8 mouse cellular contexts compared by ENCODE assay signal in genomic region chr7:96817030-96817674, GRCm38 (mm10).
DNase-seq lines count a peak whose midpoint lies in the region; ATAC-seq and TF ChIP-seq lines count a peak whose summit lies in the region.

No protein-coding gene starts in this region.

- 0 out of 2 replicates have a peak, but pooled peaks have one; percentile 44 for ATAC-seq in intestine, embryonic 14.5 days (replicated peaks; ENCODE audit: low FRiP score, low TSS enrichment, low read depth)
- ATAC-seq in intestine, postnatal 0 days = no peak

- 9% methylated on average over 6 of the region's 6 CpGs for WGBS in intestine, embryonic 14.5 days
- 33% methylated on average over 6 of the region's 6 CpGs for WGBS in intestine, postnatal 0 days

- H3ac ChIP-seq in C2C12 (ENCODE audit: control insufficient read depth, insufficient read length, low read depth) = no peak overlapping the region

- no peak for DNase-seq in intestine, embryonic 14.5 days (ENCODE audit: low spot score)
- DNase-seq in brain, embryonic 14.5 days (ENCODE audit: low read depth) = peak; percentile 65
- DNase-seq in heart, postnatal 4 days = peak; percentile 36
- peak; percentile 19 for DNase-seq in right cerebral cortex, postnatal 4 days
- DNase-seq in retina, postnatal 1 day = no peak
- DNase-seq in thymus, postnatal 10 days (ENCODE audit: low spot score in 2 of 2) = no peak

- H3K36me3 ChIP-seq in intestine, embryonic 14.5 days (ENCODE audit: control insufficient read depth, insufficient read depth, low read length) = no peaks in the 10 kb centered on the region
- H3K36me3 ChIP-seq in intestine, postnatal 0 days (ENCODE audit: control insufficient read depth, insufficient read depth) = no peaks in the 10 kb centered on the region
- H3K36me3 ChIP-seq in C2C12 (ENCODE audit: control insufficient read depth, insufficient read depth) = no peaks in the 10 kb centered on the region

- H3K27ac ChIP-seq in intestine, embryonic 14.5 days (ENCODE audit: low read depth) = peak overlapping the region; percentile 77
- H3K27ac ChIP-seq in intestine, postnatal 0 days (ENCODE audit: low read depth, low read length) = no peak overlapping the region

- no peak overlapping the region for H3K4me3 ChIP-seq in intestine, embryonic 14.5 days (ENCODE audit: low read depth, low read length)
- no peak overlapping the region for H3K4me3 ChIP-seq in intestine, postnatal 0 days (ENCODE audit: low read depth, low read length)
- no peak overlapping the region for H3K4me3 ChIP-seq in C2C12 (ENCODE audit: insufficient read depth, poor library complexity, severe bottlenecking)

- H3K27me3 ChIP-seq in intestine, embryonic 14.5 days (replicated peaks; ENCODE audit: control insufficient read depth, insufficient read depth, low read length) = no peaks in the 10 kb centered on the region
- no peaks in the 10 kb centered on the region for H3K27me3 ChIP-seq in intestine, postnatal 0 days (replicated peaks; ENCODE audit: control insufficient read depth, insufficient read depth, low read length)
- no peaks in the 10 kb centered on the region for H3K27me3 ChIP-seq in C2C12 (ENCODE audit: control insufficient read depth, insufficient read depth, insufficient read length)

- TF ChIP-seq CTCF in intestine, postnatal 0 days (IDR thresholded peaks at IDR 0.05; ENCODE audit: low read depth) = no peak
- no peak for TF ChIP-seq CTCF in C2C12 (IDR thresholded peaks at IDR 0.05; ENCODE audit: control insufficient read depth, insufficient read depth, insufficient read length)
- TF ChIP-seq CTCF in brain, embryonic 14.5 days (IDR thresholded peaks at IDR 0.05; ENCODE audit: borderline replicate concordance, extremely low read depth, insufficient read depth, insufficient read length) = no peak

- no peaks in the 10 kb centered on the region for H3K9me3 ChIP-seq in intestine, embryonic 14.5 days (ENCODE audit: control insufficient read depth, low read length)
- no peaks in the 10 kb centered on the region for H3K9me3 ChIP-seq in intestine, postnatal 0 days (ENCODE audit: control insufficient read depth)

- no peaks in the 10 kb centered on the region for H3K79me2 ChIP-seq in C2C12 (ENCODE audit: control insufficient read depth, insufficient read depth)

- H3K9ac ChIP-seq in intestine, embryonic 14.5 days (ENCODE audit: low read length) = no peak overlapping the region
- no peak overlapping the region for H3K9ac ChIP-seq in intestine, postnatal 0 days (ENCODE audit: low read depth, low read length)

- no peak for TF ChIP-seq POLR2A in brain, embryonic 14.5 days (IDR thresholded peaks at IDR 0.05; ENCODE audit: borderline replicate concordance, extremely low read depth, insufficient read depth, insufficient read length, poor library complexity, severe bottlenecking)

- peak overlapping the region; percentile 14; the same call in 1 of the 2 replicates for H3K4me2 ChIP-seq in intestine, embryonic 14.5 days (ENCODE audit: low read length)
- no peak overlapping the region for H3K4me2 ChIP-seq in intestine, postnatal 0 days (replicated peaks; ENCODE audit: low read depth)

- peaks cover 37% of the 10 kb centered on the region for H3K4me1 ChIP-seq in intestine, embryonic 14.5 days (replicated peaks; ENCODE audit: control insufficient read depth, insufficient read depth, low read length)
- H3K4me1 ChIP-seq in intestine, postnatal 0 days (replicated peaks; ENCODE audit: control insufficient read depth, insufficient read depth, low read length) = no peaks in the 10 kb centered on the region

- H3K79me3 ChIP-seq in C2C12 (ENCODE audit: low read depth) = no peaks in the 10 kb centered on the region

TF ChIP-seq in C2C12, 6 proteins besides CTCF, POLR2A, EP300 and RAD21:
- TF ChIP-seq MAX (IDR thresholded peaks at IDR 0.05) (peak; percentile 19), MYOD1 (IDR thresholded peaks at IDR 0.05; ENCODE audit: control insufficient read depth, insufficient read length, low read depth) (no peak), CEBPB (IDR thresholded peaks at IDR 0.05; ENCODE audit: low read depth) (peak; percentile 29)

Comparison
In these comparisons a context has a peak if more than half of its experiments do, and no peak if none do; other contexts are left out.
1. DNase-seq: peak in brain, embryonic 14.5 days (single experiment), heart, postnatal 4 days (single experiment) and right cerebral cortex, postnatal 4 days (single experiment); none in intestine, embryonic 14.5 days (single experiment), retina, postnatal 1 day (single experiment) and thymus, postnatal 10 days (0 of 2).